Mouse (Mus musculus) embryonic fibroblast, embryonic 13.5 days (primary cell): ENCODE measurements around the gene Bag3. TPM values are rescaled to one million over a fixed set of nuclear protein-coding genes. Genes with fewer than 3 reads are reported as not detected.
"Not testable (repeated sequence)": the region's sequence is repeated elsewhere in the genome, so short reads cannot be mapped to it uniquely, and the experiment has no call there.

Experiments
- H3K27ac ChIP-seq: 2 replicates; pipeline ENCODE4 v1.5.1; 2012; ENCODE audit warnings: low read length, control low read depth, inconsistent platforms; ENCODE audit not compliant: insufficient read depth
- H3K4me1 ChIP-seq: 2 replicates; pipeline ENCODE4 v1.6.1; 2011; ENCODE audit warnings: low read length; ENCODE audit not compliant: control insufficient read depth, insufficient read depth
- H3K4me3 ChIP-seq: 2 replicates; pipeline ENCODE4 v1.5.1; 2011; ENCODE audit warnings: mild to moderate bottlenecking, control low read depth, low read length; ENCODE audit not compliant: insufficient read depth
- CTCF ChIP-seq: IDR thresholded peaks from 2 replicates; pipeline ENCODE4 v1.5.1; 2011; ENCODE audit warnings: mild to moderate bottlenecking, control low read depth, low read length, moderate library complexity, borderline replicate concordance; ENCODE audit not compliant: insufficient read depth
- POLR2A ChIP-seq: IDR thresholded peaks from 2 replicates; pipeline ENCODE4 v1.6.1; 2011; ENCODE audit warnings: low read depth, mild to moderate bottlenecking, control low read depth, low read length, moderate library complexity
- polyA plus RNA-seq: library from polyadenylated mRNA; stranded (reverse); fragments of >200 nt; gene quantifications from 2 replicates; pipeline ENCODE4 v1.2.4, GENCODE M21; 2011; ENCODE audit warnings: low read depth; ENCODE audit not compliant: missing spikeins, insufficient read length

The Bag3 gene
- polyA plus RNA-seq, 1 experiment, result 63.4 TPM

DNA sequence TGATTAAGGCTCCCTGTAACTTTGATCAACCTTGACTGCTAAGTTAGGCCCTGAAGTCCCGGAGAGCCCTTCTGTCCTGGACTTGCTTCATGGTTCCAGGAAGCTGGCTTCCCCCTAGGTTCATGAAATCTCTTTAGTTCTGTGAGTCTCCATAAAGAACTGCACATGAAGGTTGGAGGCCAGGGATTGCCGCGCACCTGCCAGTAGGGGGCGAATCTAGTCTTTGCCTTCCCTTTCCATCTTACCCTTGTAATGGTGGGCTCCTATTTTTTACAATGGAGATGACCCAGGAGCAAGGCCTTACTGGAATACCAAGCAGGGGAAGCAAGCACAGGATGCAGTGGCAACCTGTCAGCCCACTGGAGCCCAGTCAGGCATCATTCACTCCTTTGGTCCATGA is 40.0 kb downstream of the Bag3 start:
- H3K4me1 ChIP-seq, result no peaks in the 10 kb centered on the region
- no peak for TF ChIP-seq POLR2A
- peak; percentile 34; the same call in 1 of the 2 replicates for TF ChIP-seq CTCF
- H3K4me3 ChIP-seq, result no peak overlapping the region
- no peak overlapping the region for H3K27ac ChIP-seq

DNA sequence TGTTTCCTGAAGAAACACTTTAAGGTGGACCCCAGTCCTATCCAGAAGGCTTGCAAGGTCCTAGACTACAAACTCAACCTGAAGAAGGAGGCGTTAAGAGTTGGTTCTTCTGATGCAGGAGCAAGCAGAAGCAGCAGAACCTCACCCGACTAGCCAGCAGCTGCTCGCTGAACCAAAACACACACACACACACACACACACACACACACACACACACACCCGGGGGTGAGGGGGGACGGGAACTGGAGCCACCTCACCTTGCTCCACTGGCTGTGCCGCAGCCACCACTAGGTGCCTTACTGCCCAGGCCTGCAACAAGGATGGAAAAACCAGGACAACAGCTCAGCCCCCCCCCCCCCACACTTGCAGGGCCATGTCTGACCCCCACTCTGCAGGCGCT is 42.9 kb downstream of the Bag3 start:
- H3K27ac ChIP-seq, result no peak overlapping the region
- H3K4me1 ChIP-seq, result no peaks in the 10 kb centered on the region
- TF ChIP-seq CTCF, result no peak
- TF ChIP-seq POLR2A, result no peak
- no peak overlapping the region for H3K4me3 ChIP-seq

DNA sequence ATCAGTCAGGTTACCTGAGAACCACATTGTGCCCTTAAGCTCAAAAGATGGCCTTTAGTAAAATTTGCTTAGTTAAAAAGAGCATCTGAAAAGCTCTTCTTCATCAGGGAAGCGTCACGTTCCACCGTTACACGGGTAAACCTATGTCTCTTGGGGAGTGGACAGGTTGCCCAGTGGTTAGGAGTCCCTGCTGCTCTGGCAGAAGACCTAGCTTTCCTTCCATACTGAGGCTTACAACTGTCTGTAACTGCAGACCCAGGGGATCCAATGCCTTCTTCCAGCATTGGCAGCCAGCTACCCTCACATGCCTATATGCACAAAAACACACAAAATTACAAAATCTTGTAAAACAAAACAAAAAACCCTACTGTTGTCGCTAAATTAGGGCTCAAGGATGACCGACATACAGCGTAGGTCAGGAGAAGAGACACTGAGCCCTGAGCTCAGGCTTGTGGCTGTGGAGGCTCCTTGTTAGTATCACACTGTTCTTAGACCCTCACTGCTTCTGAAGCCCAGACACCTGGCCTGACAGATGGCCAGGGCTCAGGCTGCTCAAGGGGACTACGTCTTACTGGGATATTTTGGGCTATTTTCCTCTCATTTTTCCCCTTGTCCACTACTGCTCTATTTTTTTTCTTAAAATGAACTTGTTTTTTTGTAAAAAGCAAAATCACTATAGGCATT is 44.3 kb downstream of the Bag3 start:
- no peak overlapping the region for H3K4me3 ChIP-seq
- no peak overlapping the region for H3K27ac ChIP-seq
- no peaks in the 10 kb centered on the region for H3K4me1 ChIP-seq
- no peak for TF ChIP-seq CTCF
- TF ChIP-seq POLR2A, result no peak

DNA sequence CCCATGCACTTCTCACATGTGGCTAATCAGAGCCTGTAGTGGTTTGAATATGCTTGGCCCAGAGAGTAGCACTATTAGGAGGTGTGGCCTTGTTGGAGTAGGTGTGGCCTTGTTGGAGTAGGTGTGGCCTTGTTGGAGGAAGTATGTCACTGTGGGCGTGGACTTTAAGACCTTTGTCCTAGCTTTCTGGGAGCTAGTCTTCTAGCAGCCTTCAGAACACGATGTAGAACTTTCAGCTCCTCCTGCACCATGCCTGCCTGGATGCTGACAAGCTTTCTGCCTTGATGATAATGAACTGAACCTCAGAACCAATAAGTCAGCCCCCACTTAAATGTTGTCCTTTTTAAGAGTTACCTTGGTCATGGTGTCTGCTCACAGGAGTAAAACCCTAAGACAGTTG is 46.0 kb downstream of the Bag3 start:
- not testable (repeated sequence) for H3K27ac ChIP-seq, H3K4me1 ChIP-seq, H3K4me3 ChIP-seq

DNA sequence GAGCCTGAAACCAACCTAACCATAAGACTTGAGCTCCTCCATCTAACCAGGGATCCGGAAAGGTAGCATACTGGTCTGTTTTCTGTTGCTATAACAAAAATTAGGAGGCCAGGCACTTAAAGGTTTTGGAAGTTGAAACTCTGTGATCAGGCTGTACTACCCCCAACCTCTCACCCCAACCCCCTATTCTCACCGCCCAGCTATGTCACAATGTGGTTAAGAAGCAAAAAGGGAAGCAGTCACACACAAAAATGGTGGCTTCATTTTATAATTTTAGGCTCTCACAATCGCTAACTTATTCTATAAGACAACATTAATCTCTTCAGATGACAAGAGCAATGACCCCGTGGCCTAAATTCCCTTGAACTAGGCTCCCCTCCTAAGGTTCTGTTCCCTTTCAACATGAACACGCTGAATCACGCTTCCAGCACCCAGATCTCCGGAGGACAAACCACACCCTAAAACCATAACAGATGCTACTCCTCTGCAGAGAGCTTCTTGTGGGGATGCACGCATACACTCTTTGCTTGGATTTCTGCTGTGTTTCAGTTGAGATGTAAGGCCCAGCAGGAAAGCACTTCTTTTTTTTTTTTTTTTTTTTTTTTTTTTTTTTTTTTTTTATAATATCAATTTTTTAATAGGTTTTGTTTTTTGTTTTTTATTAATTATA is 46.7 kb downstream of the Bag3 start:
- TF ChIP-seq POLR2A (no peak), CTCF (no peak)
- H3K27ac ChIP-seq, result no peak overlapping the region
- H3K4me3 ChIP-seq, result no peak overlapping the region
- H3K4me1 ChIP-seq, result no peaks in the 10 kb centered on the region

DNA sequence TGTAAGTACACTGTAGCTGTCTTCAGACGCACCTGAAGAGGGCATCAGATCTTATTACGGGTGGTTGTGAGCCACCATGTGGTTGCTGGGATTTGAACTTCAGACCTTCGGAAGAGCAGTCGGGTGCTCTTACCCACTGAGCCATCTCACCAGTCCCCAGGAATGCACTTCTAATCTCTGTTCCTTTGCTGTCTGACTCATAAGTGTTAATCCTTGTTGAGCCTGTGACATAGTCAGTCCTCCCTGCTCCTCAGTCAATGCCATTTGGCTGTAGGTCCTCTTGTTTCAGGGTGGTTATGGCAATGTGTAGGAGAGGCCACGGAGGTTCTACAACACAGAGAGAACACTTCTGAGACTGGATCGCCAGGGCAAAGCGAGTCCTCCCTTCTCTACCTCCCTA is 47.2 kb downstream of the Bag3 start:
- not testable (repeated sequence) for H3K27ac ChIP-seq, H3K4me1 ChIP-seq, H3K4me3 ChIP-seq

DNA sequence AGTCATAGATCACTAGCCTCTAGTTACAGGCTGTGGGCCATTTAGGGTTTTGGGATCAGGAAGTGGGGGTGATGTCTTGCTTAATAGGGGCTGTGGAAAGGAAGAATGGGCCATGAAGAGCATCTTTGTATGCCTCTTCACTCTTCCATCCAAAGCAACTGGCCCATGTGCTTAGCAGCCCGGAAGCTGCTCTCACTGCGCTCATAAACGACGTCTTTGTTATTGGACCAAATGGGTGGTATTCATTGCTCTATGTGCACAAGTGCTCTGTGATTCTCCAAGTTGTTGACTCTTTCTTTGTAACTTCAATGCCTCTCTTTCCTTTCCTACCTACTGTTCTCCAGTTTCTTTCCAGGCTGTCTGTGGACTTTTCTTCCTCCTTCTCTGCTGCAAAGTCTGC is 48.6 kb downstream of the Bag3 start:
- H3K4me1 ChIP-seq, result no peaks in the 10 kb centered on the region
- no peak overlapping the region for H3K27ac ChIP-seq
- no peak overlapping the region for H3K4me3 ChIP-seq
- no peak for TF ChIP-seq CTCF
- TF ChIP-seq POLR2A, result no peak

DNA sequence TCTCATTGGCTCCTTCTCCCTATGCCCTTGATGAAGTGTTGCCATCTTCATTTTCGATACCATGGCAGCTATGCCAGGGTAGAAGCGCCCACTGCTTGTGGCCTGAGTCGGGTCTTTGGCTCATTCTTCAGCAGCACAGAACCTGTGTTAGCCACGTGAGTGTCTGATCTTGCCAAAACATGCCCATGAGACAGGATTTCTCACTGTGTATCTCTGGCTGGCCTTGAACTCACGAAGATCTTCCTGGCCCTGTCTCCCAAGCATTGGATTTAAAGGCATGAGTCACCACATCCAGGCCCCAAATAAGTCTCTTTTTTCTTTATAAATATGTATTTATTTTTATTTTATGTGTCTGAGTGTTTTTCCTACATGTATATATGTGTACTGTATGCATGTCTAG is 51.8 kb downstream of the Bag3 start:
- no peaks in the 10 kb centered on the region; the same call in 1 of the 2 replicates for H3K4me1 ChIP-seq
- H3K27ac ChIP-seq, result no peak overlapping the region
- H3K4me3 ChIP-seq, result no peak overlapping the region
- no peak for TF ChIP-seq CTCF
- TF ChIP-seq POLR2A, result no peak

DNA sequence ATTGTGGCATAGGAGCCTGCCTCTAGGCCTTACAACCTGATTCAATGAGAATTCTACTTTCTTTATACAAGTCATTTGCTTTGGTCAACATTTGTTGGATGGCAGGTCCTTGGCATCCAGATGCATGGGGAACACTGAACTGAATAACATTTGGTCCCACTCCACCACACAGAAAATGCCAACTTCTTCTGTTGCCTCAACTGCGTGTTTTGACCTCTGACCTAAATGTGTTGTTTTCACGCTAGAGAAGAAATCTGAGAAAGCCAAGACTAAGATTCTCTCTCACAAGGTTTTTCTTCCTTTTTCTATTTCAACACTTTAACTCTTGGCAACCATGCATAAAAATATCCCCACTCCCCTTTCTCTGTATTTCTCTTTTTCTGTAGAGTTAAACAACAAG is 52.4 kb downstream of the Bag3 start:
- TF ChIP-seq CTCF (no peak), POLR2A (no peak)
- Histone ChIP-seq H3K4me1 (no peaks in the 10 kb centered on the region; the same call in 1 of the 2 replicates), H3K4me3 (no peak overlapping the region), H3K27ac (no peak overlapping the region)

DNA sequence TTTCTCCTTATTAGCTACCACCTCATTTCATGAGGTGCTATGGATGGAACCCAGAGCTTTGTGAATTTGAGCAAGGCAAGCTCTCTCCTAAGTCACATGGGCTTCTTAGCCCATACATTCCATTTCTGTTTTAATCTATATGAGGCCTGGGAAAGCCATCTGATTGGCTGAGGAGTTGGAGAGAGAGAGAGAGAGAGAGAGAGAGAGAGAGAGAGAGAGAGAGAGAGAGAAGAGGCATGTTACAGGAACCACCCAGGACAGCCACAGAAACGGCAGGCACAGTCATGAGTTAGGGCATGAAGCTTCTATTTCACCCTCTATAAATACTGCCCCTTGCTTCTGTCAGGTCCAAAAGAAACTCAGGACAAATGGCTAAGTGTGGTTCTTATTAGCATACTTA is 54.2 kb downstream of the Bag3 start:
- Histone ChIP-seq H3K4me1 (peaks cover 3% of the 10 kb centered on the region), H3K27ac (no peak overlapping the region)
- TF ChIP-seq POLR2A, result no peak
- TF ChIP-seq CTCF, result no peak

More for the DNA sequence above, 54.2 kb downstream of the Bag3 start:
- no peak overlapping the region for H3K4me3 ChIP-seq
